Mouse (Mus musculus) neural tube, embryonic 13.5 days (tissue): ENCODE results near the gene Erg28. TPM values are rescaled to one million over a fixed set of nuclear protein-coding genes. Genes with fewer than 3 reads are reported as not detected.

Experiments
- ATAC-seq: fragments of 200-750 bp; cut with Nextera tagmentation; 2 replicates; pipeline ENCODE4 v1.8.0; 2017; ENCODE audit warnings: low read depth, mild to moderate bottlenecking, moderate TSS enrichment, moderate library complexity
- H3K27ac ChIP-seq: fragments of 300-500 bp; sonication (generic); replicated peaks from 2 replicates; pipeline ENCODE4 v1.5.1; 2015; ENCODE audit warnings: moderate library complexity, mild to moderate bottlenecking, inconsistent platforms
- H3K27me3 ChIP-seq: fragments of 300-500 bp; sonication (generic); 2 replicates; pipeline ENCODE4 v1.6.1; 2015; ENCODE audit warnings: mild to moderate bottlenecking, inconsistent platforms
- H3K36me3 ChIP-seq: fragments of 300-500 bp; sonication (generic); 2 replicates; pipeline ENCODE4 v1.6.1; 2015; ENCODE audit warnings: mild to moderate bottlenecking, inconsistent platforms
- H3K4me1 ChIP-seq: fragments of 300-500 bp; sonication (generic); replicated peaks from 2 replicates; pipeline ENCODE4 v1.6.1; 2015; ENCODE audit warnings: inconsistent platforms
- H3K4me2 ChIP-seq: fragments of 300-500 bp; sonication (generic); 2 replicates; pipeline ENCODE4 v1.6.1; 2015; ENCODE audit warnings: inconsistent platforms, mild to moderate bottlenecking, moderate library complexity
- H3K4me3 ChIP-seq: fragments of 300-500 bp; sonication (generic); 2 replicates; pipeline ENCODE4 v1.5.1; 2015; ENCODE audit warnings: mild to moderate bottlenecking, inconsistent platforms
- H3K9ac ChIP-seq: fragments of 300-500 bp; sonication (generic); 2 replicates; pipeline ENCODE4 v1.6.1; 2015; ENCODE audit warnings: moderate library complexity, mild to moderate bottlenecking, inconsistent platforms
- H3K9me3 ChIP-seq: fragments of 300-500 bp; sonication (generic); 2 replicates; pipeline ENCODE4 v1.6.1; 2016; ENCODE audit warnings: inconsistent platforms
- WGBS: fragments of 180-500 bp; shearing (Covaris S2); methylation state at CpG from one replicate; pipeline ENCODE4 v1.1.7; 2015; 5-methylcytosine and 5-hydroxymethylcytosine counted together
- polyA plus RNA-seq: library from polyadenylated mRNA; unstranded; fragments of >200 nt; fragmentation: Nextera tagmentation; extraction: Ambion mirVana; gene quantifications from 2 replicates; pipeline ENCODE4 v1.2.1, GENCODE M21; 2015

The Erg28 gene
- 88.4 and 90.0 TPM in 2 replicates for polyA plus RNA-seq

DNA sequence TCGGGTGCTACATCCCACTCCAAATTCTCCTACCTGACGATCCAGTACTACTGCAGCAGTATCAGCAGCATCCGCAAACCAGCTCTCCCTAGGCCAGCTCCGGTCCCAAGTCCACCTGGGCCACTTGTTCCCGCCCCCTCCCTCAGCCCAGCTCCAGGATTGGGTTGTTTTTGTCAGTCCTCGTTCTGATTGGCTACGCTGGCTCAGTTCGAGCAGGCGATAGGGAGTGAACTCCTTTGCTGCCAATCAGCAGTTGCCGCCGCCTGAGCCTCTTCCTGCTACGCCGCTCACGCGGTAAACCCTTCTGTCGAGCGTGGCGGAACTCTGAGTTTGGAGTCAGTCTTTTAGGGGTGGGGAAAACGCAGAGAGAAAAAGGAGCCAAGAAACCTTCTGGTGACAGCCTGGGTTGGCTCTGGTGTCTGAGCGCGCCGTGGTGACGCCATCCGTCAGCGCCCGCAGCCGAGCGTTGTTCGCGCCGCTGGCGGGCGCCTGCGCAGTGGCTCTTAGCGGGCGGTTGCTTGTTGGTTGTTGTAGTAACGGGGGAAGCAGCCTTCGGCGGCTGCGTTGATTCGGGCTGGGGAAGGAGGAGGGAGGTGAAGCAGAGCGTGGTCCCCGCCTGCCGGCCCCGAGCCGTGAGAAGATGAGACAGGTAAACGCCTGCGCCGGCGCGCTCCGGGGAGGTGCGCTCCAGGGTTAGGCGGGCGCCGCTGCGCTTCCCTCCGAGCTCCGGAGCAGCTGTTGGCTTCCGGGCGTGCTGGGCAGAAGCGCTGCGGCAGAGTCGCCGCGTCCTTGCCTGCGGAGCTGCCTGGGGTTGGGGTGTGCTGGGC is at the start of gene Erg28, which contains the start of gene Ttll5:
Erg28 (minus strand) TSS at position 113 of the 827 bp plus-strand sequence.
Ttll5 (plus strand) TSS at position 222 of the 827 bp plus-strand sequence.
- peak; percentile 99 for ATAC-seq
- under 1% methylated on average over 67 of the region's 67 CpGs for WGBS
- H3K36me3 ChIP-seq, result peaks cover 36% of the 10 kb centered on the region

DNA sequence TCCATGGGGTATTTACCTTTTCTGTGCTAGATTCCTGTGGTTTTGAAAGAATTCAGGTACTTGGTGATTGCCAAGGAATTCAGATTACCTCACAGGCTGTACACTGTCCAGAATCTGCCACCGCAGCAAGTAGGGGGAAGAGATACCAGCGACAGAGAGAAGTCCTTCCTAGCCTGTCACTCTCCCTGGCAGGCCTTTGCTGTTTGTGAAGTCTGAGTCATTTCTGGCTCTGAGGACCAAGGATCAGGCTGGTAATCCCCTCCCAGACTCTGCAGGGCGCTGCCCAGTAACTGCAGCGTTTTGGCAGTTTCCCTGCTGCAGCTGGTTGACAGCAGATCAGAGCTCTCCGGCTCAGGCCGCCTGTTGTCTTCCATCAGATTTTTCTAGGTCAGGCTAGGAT is 45.1 kb upstream of the Erg28 start:
- Histone ChIP-seq H3K27ac (no peak overlapping the region), H3K4me3 (no peak overlapping the region), H3K36me3 (no peaks in the 10 kb centered on the region; the same call in 1 of the 2 replicates), H3K9ac (no peak overlapping the region), H3K4me1 (no peaks in the 10 kb centered on the region), H3K27me3 (no peaks in the 10 kb centered on the region), H3K9me3 (no peaks in the 10 kb centered on the region), H3K4me2 (no peak overlapping the region)
- no peak for ATAC-seq
- 70% methylated on average over 6 of the region's 6 CpGs for WGBS

More for the DNA sequence above, at the start of gene Erg28, which contains the start of gene Ttll5:
- Histone ChIP-seq H3K27me3 (no peaks in the 10 kb centered on the region), H3K4me3 (peak within 1 kb of the TSS; percentile 81), H3K9ac (peak within 1 kb of the TSS; percentile 81), H3K9me3 (no peaks in the 10 kb centered on the region), H3K4me1 (peaks cover 32% of the 10 kb centered on the region), H3K27ac (peak within 1 kb of the TSS; percentile 89), H3K4me2 (peak within 1 kb of the TSS; percentile 84)

DNA sequence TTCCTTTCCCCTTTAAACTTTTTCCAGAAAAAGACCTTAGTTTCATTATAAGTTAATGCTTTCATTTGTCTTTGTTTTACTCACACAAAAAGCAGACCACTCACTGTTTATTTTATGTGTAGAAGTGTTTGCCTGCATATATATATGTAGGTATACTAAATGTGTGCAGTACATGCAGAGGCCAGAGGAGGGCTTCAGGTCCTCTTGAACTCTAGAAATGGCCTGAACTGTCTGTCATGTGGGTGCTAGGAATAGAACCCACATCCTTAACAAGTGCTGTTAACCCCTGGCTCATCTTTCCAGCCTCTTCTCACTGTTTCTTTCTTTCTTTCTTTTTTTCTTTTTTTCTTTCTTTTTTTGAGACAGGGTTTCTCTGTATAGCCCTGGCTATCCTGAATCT is 42.8 kb upstream of the Erg28 start:
- no peak overlapping the region for H3K27ac ChIP-seq
- H3K36me3 ChIP-seq, result no peaks in the 10 kb centered on the region; the same call in 1 of the 2 replicates
- no peak for ATAC-seq
- no peaks in the 10 kb centered on the region for H3K9me3 ChIP-seq
- H3K4me3 ChIP-seq, result no peak overlapping the region
- no peak overlapping the region for H3K4me2 ChIP-seq
- H3K4me1 ChIP-seq, result peaks cover 6% of the 10 kb centered on the region
- H3K27me3 ChIP-seq, result no peaks in the 10 kb centered on the region
- no peak overlapping the region for H3K9ac ChIP-seq

DNA sequence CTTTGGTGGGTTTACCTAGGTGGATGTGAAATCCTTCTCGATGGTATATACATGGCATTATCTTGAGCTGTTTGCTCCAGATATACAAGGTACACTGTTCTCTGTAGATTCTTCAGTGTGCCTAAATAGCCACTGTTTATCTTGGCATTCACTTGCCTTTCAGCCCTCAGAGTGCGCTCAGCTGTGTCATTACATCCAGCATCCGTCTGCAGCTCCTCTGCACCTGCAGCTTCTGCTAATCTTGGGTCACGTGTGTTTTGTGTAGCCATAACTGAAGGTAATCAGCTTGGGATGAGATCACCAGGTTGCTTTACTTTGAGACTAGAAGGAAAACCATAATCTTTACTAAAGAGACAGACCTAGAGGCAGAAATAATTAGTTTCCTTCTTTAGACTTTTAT is 42.3 kb upstream of the Erg28 start:
- no peaks in the 10 kb centered on the region for H3K9me3 ChIP-seq
- peaks cover 11% of the 10 kb centered on the region for H3K4me1 ChIP-seq
- no peak overlapping the region for H3K9ac ChIP-seq
- no peak for ATAC-seq
- WGBS, result 81% methylated on average over 4 of the region's 4 CpGs
- H3K4me2 ChIP-seq, result no peak overlapping the region
- no peak overlapping the region for H3K27ac ChIP-seq
- H3K27me3 ChIP-seq, result no peaks in the 10 kb centered on the region
- no peaks in the 10 kb centered on the region; the same call in 1 of the 2 replicates for H3K36me3 ChIP-seq
- no peak overlapping the region for H3K4me3 ChIP-seq

DNA sequence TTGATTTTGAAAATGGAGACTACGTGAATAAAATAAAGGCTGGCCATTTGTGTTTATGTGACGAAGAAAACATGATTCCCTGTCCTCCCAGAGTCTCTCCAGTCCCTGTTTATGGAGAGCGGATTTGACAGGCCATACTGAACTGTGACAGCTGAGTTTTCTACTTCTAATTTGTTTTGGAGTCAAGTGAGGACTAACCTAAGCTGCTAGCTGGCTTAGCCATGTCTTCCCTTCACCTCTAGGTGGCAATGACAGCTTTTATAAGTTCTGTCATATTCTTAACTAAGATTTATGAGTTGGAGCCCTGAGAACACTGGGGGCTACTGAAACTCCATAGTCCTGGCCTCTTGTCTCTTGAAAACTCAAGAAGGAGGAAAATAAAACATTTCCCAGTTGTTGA is 41.2 kb upstream of the Erg28 start:
- Histone ChIP-seq H3K4me1 (peaks cover 12% of the 10 kb centered on the region), H3K4me3 (no peak overlapping the region)
- ATAC-seq, result no peak

DNA sequence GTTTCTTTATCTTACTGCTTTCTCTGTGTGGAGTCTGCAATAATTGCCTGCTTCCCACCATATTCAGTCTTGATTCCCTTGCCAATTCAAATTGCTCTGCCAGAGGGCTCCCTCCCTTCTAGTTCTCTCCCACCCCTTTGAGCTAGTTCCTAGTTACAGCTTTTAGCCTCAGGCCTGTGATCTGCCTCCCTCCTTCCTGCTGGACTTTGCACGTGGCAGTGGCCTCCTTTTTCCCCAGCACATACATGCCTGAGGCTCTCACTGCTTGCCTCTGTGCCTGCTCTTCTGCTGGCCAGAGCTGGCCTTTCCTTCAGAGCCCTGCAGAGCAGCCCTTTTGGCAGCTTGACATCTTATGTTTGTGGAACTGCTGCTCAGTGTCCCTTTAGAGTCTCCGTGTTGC is 38.2 kb upstream of the Erg28 start:
- ATAC-seq, result no peak
- Histone ChIP-seq H3K4me1 (peaks cover 15% of the 10 kb centered on the region), H3K4me2 (no peak overlapping the region), H3K4me3 (no peak overlapping the region), H3K9ac (no peak overlapping the region), H3K36me3 (no peaks in the 10 kb centered on the region; the same call in 1 of the 2 replicates), H3K27ac (no peak overlapping the region), H3K27me3 (no peaks in the 10 kb centered on the region), H3K9me3 (no peaks in the 10 kb centered on the region)
- 42% methylated on average over 2 of the region's 2 CpGs for WGBS

More for the DNA sequence above, 41.2 kb upstream of the Erg28 start:
- WGBS, result 88% methylated on average over 3 of the region's 3 CpGs
- Histone ChIP-seq H3K27ac (no peak overlapping the region), H3K9me3 (no peaks in the 10 kb centered on the region), H3K4me2 (no peak overlapping the region), H3K36me3 (no peaks in the 10 kb centered on the region; the same call in 1 of the 2 replicates), H3K9ac (no peak overlapping the region), H3K27me3 (no peaks in the 10 kb centered on the region)

DNA sequence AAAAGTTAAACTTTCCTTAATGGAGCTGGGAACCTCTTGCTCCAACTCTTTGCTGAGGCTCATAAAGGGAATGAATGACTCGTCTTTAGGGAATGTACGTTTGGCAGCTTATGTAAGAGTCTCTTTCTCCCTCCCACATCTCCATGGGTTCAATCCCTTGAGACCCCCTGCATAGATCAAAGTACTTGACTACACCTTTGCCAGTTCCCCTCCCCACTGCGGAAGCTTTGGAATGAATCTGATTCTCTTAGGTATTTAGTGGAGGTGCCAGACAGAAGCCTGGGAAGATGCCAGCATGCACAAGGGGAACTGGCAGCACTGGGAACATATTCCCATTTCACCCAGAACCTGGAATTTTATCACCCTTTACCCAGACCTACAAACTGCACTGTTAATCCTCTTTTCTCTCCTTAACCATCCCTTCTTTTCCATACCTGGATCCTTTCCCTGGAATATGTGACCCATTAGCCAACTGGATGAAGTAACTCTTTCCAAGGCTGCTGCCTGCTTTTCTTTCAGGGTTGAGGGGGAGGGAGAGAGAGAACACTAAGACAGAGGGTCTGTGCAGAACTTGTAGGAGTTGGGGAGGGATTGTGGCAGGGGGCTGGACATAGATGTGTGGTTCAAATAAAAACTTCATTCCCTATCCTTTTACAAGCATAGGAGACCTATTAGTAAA is 35.3 kb upstream of the Erg28 start:
- H3K9ac ChIP-seq, result no peak overlapping the region
- H3K4me1 ChIP-seq, result peaks cover 15% of the 10 kb centered on the region
- peaks cover 5% of the 10 kb centered on the region; the same call in 1 of the 2 replicates for H3K36me3 ChIP-seq
- H3K27ac ChIP-seq, result no peak overlapping the region
- H3K9me3 ChIP-seq, result no peaks in the 10 kb centered on the region
- H3K4me3 ChIP-seq, result no peak overlapping the region
- no peak for ATAC-seq
- H3K27me3 ChIP-seq, result no peaks in the 10 kb centered on the region
- no peak overlapping the region for H3K4me2 ChIP-seq
- WGBS, result 45% methylated on average over 3 of the region's 3 CpGs

DNA sequence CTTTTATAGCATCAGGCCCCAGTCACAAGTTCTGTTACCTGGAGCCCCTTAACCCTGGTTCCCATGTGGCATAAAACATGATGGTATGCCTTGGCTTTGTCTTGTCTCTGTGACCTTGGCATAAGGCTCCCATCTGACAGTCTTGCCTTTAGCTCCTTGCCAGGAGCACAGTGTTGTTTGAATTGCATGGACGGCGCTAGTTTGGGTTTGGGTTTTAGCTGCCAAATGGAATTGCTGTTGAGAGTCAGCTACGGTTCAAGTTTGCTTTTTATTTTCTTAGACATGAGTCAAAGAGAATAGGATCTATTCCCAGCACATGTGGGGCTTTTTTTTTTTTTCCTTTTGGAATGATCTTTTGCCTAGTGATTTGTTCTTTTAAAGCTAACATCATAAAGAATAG is 34.8 kb upstream of the Erg28 start:
- no peaks in the 10 kb centered on the region for H3K27me3 ChIP-seq

DNA sequence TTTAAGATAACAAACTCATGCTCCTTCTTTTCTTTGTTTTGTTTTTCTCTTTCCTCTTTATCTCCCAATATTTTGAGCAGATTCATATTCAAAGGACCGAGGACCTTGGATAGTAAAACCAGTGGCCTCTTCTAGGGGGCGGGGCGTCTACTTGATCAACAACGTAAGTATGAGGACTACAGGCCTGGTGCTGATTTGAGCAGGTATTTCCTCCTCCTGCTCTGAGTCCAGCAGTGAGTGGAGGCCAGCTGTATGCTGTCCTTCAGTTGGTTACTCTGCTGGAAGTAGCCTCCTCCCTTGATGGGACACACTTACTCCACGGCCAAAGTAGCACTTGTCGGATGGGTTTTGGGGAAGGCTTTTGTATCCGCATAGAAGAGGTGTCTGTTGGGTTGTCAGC is 33.0 kb upstream of the Erg28 start:
- Histone ChIP-seq H3K27me3 (no peaks in the 10 kb centered on the region), H3K4me2 (no peak overlapping the region), H3K4me3 (no peak overlapping the region), H3K9ac (no peak overlapping the region), H3K4me1 (peaks cover 10% of the 10 kb centered on the region), H3K36me3 (peaks cover 13% of the 10 kb centered on the region; the same call in 1 of the 2 replicates), H3K27ac (no peak overlapping the region), H3K9me3 (no peaks in the 10 kb centered on the region)
- no peak for ATAC-seq
- 95% methylated on average over 7 of the region's 7 CpGs for WGBS

More for the DNA sequence above, 34.8 kb upstream of the Erg28 start:
- no peaks in the 10 kb centered on the region for H3K9me3 ChIP-seq
- no peak overlapping the region for H3K27ac ChIP-seq
- ATAC-seq, result no peak
- H3K4me2 ChIP-seq, result no peak overlapping the region
- peaks cover 15% of the 10 kb centered on the region for H3K4me1 ChIP-seq
- no peak overlapping the region for H3K9ac ChIP-seq
- H3K36me3 ChIP-seq, result peaks cover 5% of the 10 kb centered on the region; the same call in 1 of the 2 replicates
- no peak overlapping the region for H3K4me3 ChIP-seq
- WGBS, result 86% methylated on average over 3 of the region's 3 CpGs

DNA sequence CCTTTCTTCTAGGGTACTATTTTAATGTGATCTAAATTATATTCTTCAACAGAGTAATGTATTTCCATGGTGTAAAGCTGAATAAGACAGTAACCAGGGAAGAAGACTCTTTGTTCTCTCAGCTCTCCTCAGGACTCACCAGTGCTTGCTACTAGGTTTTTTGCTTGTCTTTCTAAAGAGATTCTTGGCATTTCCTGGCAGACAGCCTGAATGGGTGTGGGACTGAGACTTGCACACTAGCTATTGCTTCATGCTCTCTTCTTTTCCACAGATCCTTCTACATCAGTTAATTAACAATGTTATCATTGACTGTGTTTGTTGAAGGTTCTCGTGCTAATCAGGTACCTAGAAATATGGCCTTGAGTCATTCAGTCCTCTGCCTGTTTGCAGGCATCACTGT is 29.9 kb upstream of the Erg28 start:
- no peak for ATAC-seq
- H3K27ac ChIP-seq, result no peak overlapping the region
- 92% methylated on average over 1 of the region's 1 CpGs for WGBS

DNA sequence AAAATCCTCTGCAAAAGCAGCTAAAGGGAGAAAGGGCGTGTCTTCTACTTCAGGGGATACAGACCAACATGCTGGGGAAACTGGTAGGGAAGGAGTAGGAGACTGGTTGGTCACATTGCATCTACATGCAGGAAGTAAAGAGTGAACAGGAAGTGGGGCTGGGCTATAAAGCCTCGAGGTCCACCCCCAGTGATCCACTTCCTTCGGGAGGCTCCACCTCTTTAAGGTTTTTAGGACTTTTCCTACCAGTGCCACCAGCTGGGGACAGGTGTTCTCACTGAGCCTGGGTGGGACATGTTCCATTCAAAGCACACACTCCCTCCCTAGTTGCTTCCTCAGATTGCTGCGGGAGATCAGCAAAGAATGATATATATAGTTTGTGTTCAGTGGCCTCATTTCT is 29.5 kb upstream of the Erg28 start:
- 89% methylated on average over 4 of the region's 4 CpGs for WGBS
- Histone ChIP-seq H3K9ac (no peak overlapping the region), H3K36me3 (peaks cover 32% of the 10 kb centered on the region), H3K27ac (no peak overlapping the region), H3K4me2 (no peak overlapping the region), H3K9me3 (no peaks in the 10 kb centered on the region), H3K4me1 (0 out of 2 replicates have a peak, but pooled peaks cover under 1% of the 10 kb centered on the region), H3K27me3 (no peaks in the 10 kb centered on the region), H3K4me3 (no peak overlapping the region)
- no peak for ATAC-seq

More for the DNA sequence above, 29.9 kb upstream of the Erg28 start:
- H3K4me1 ChIP-seq, result 0 out of 2 replicates have a peak, but pooled peaks cover 3% of the 10 kb centered on the region
- no peak overlapping the region for H3K4me2 ChIP-seq
- no peak overlapping the region for H3K9ac ChIP-seq
- H3K9me3 ChIP-seq, result no peaks in the 10 kb centered on the region
- H3K4me3 ChIP-seq, result no peak overlapping the region
- no peaks in the 10 kb centered on the region for H3K27me3 ChIP-seq
- peaks cover 29% of the 10 kb centered on the region for H3K36me3 ChIP-seq

DNA sequence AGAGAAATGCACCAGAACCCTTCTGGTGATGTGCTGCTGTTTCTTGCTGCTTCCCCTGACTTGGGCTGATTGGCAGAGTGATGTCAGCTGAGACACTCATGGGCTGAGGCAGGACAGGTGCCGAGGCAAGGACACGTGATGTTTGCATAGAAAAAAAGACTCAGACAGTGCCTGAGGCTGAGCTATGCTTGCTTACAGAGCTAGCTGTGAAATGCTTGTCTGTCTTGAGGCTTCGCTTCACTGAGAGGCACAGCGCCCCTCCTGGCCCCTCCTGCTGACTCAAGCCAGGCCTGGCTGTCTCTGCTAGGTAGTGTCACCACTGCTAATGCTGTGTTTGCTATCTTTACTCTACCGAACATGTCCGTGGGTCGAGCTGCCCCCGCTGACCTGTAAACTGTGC is 26.3 kb upstream of the Erg28 start:
- Histone ChIP-seq H3K9me3 (no peaks in the 10 kb centered on the region), H3K36me3 (peaks cover 29% of the 10 kb centered on the region), H3K4me1 (no peaks in the 10 kb centered on the region), H3K27me3 (no peaks in the 10 kb centered on the region), H3K4me2 (no peak overlapping the region), H3K9ac (no peak overlapping the region), H3K4me3 (no peak overlapping the region), H3K27ac (no peak overlapping the region)
- WGBS, result 92% methylated on average over 8 of the region's 8 CpGs
- no peak for ATAC-seq
